Mouse (Mus musculus): ENCODE data around the gene Hist1h2ac.

- TF ChIP-seq HCFC1 (IDR thresholded peaks at IDR 0.05; ENCODE audit: borderline replicate concordance, insufficient read depth, low read length) (no peak), MAFK (IDR thresholded peaks at IDR 0.05; ENCODE audit: insufficient read depth, low read depth, low read length) (no peak), CHD2 (IDR thresholded peaks at IDR 0.05; ENCODE audit: low read depth, low read length) (no peak)
Observed at GRCm38 (mm10) chr13:23698996-23699395, 15.2 kb upstream of the Hist1h2ac start.
